Mouse (Mus musculus): Measurements from ENCODE around the gene Olfr958.

Olfr958 gene

GRCm38 (mm10) chr9:39553946-39554345, at the start of gene Olfr958:
Gene Olfr958, minus strand, starts transcription at chr9:39554054.
- no peak for DNase-seq (ENCODE audit: low spot score in 2 of 2)

GRCm38 (mm10) chr9:39603333-39603845, 49.5 kb upstream of the Olfr958 start:
- DNase-seq (ENCODE audit: low spot score in 2 of 2), result no peak

- no peak for DNase-seq (ENCODE audit: low spot score in 2 of 2)
Observed at GRCm38 (mm10) chr9:39602536-39603332, 48.9 kb upstream of the Olfr958 start.

- DNase-seq (ENCODE audit: low spot score in 2 of 2), result no peak
Observed at GRCm38 (mm10) chr9:39577050-39577449, 23.2 kb upstream of the Olfr958 start.

- DNase-seq (ENCODE audit: low spot score in 2 of 2), result no peak
Observed at GRCm38 (mm10) chr9:39575469-39575868, 21.6 kb upstream of the Olfr958 start, which contains the start of gene Olfr959. Gene Olfr959, minus strand, starts transcription at chr9:39575569.

GRCm38 (mm10) chr9:39558349-39558647, 4.4 kb upstream of the Olfr958 start:
- no peak for DNase-seq (ENCODE audit: low spot score in 2 of 2)

- no peak for DNase-seq (ENCODE audit: low spot score in 2 of 2)
Observed at GRCm38 (mm10) chr9:39557529-39558348, 3.9 kb upstream of the Olfr958 start.

GRCm38 (mm10) chr9:39550806-39551205, 3.0 kb downstream of the Olfr958 start:
- DNase-seq (ENCODE audit: low spot score in 2 of 2), result no peak

- DNase-seq (ENCODE audit: low spot score in 2 of 2), result no peak
Observed at GRCm38 (mm10) chr9:39523616-39524285, 30.1 kb downstream of the Olfr958 start.

GRCm38 (mm10) chr9:39518595-39518994, 35.3 kb downstream of the Olfr958 start:
- DNase-seq (ENCODE audit: low spot score in 2 of 2), result no peak

GRCm38 (mm10) chr9:39515531-39515930, 38.3 kb downstream of the Olfr958 start, which contains the start of gene Olfr957:
Gene Olfr957, minus strand, starts transcription at chr9:39515809.
- DNase-seq (ENCODE audit: low spot score in 2 of 2), result no peak

GRCm38 (mm10) chr9:39509412-39509811, 44.4 kb downstream of the Olfr958 start:
- no peak for DNase-seq (ENCODE audit: low spot score in 2 of 2)

GRCm38 (mm10) chr9:39508998-39509397, 44.9 kb downstream of the Olfr958 start:
- DNase-seq (ENCODE audit: low spot score in 2 of 2), result no peak

Data from spleen, postnatal 36 days (tissue).